Comparison of ENCODE assay signal across 24 mouse cellular contexts in genomic region chr4:29500844-29501243, GRCm38 (mm10).
"Had no signal": no experiment of that assay in that cellular context is flagged by ENCODE, and none has a peak within 500 bp of the region (broad histone marks: within the 10 kb centered on the region; RNA-seq: fewer than 3 reads in every experiment).

No protein-coding gene starts in this region.

- DNase-seq: gastrocnemius, postnatal 14 days; gastrocnemius, postnatal 36 days; heart, adult 18-20 months; heart, postnatal 10 days; heart, postnatal 4 days; kidney, adult 18-20 months; kidney, adult 8-10 months; kidney, postnatal 10 days; kidney, postnatal 25 days; kidney, postnatal 4 days; layer of hippocampus, postnatal 36 days; left cerebral cortex, postnatal 4 days had no signal

- H3K9me3 ChIP-seq: heart, embryonic 10.5 days; heart, embryonic 12.5 days; hindbrain, embryonic 10.5 days; hindbrain, embryonic 12.5 days; intestine, embryonic 15.5 days; limb, embryonic 13.5 days; limb, embryonic 15.5 days had no signal

- H3K4me1 ChIP-seq: heart, embryonic 10.5 days; heart, embryonic 12.5 days; hindbrain, embryonic 10.5 days; hindbrain, embryonic 12.5 days; intestine, embryonic 15.5 days; limb, embryonic 13.5 days; limb, embryonic 15.5 days had no signal

- H3K27me3 ChIP-seq: heart, embryonic 12.5 days; hindbrain, embryonic 12.5 days; intestine, embryonic 15.5 days; limb, embryonic 13.5 days; limb, embryonic 15.5 days had no signal

- H3K4me3 ChIP-seq: heart, embryonic 10.5 days; heart, embryonic 12.5 days; hindbrain, embryonic 10.5 days; hindbrain, embryonic 12.5 days; intestine, embryonic 15.5 days; layer of hippocampus, adult 2 months; limb, embryonic 13.5 days; limb, embryonic 15.5 days had no signal

- H3K36me3 ChIP-seq: heart, embryonic 10.5 days; heart, embryonic 12.5 days; hindbrain, embryonic 10.5 days; hindbrain, embryonic 12.5 days; intestine, embryonic 15.5 days; limb, embryonic 13.5 days; limb, embryonic 15.5 days had no signal

- H3K27ac ChIP-seq: heart, embryonic 10.5 days; hindbrain, embryonic 10.5 days; hindbrain, embryonic 12.5 days; hindbrain, embryonic 14.5 days; intestine, embryonic 15.5 days; layer of hippocampus, adult 2 months; limb, embryonic 13.5 days; limb, embryonic 15.5 days had no signal

- ATAC-seq: hindbrain, embryonic 16.5 days; inflammation-experienced regulatory T-cells, adult 6 months; intestine, embryonic 15.5 days; intestine, postnatal 0 days had no signal

- H3K4me2 ChIP-seq: heart, embryonic 12.5 days; hindbrain, embryonic 12.5 days; hindbrain, embryonic 14.5 days; intestine, embryonic 15.5 days; limb, embryonic 13.5 days; limb, embryonic 15.5 days had no signal

- H3K9ac ChIP-seq: heart, embryonic 12.5 days; hindbrain, embryonic 12.5 days; hindbrain, embryonic 14.5 days; intestine, embryonic 15.5 days; limb, embryonic 13.5 days; limb, embryonic 15.5 days had no signal
